Mouse (Mus musculus): ENCODE data around the gene Arhgap24. TPM values are rescaled to one million over a fixed set of nuclear protein-coding genes. Genes with fewer than 3 reads are reported as not detected.

The Arhgap24 gene
- polyA plus RNA-seq, 1 experiment from 2014 or later, result 8.3 TPM

DNA sequence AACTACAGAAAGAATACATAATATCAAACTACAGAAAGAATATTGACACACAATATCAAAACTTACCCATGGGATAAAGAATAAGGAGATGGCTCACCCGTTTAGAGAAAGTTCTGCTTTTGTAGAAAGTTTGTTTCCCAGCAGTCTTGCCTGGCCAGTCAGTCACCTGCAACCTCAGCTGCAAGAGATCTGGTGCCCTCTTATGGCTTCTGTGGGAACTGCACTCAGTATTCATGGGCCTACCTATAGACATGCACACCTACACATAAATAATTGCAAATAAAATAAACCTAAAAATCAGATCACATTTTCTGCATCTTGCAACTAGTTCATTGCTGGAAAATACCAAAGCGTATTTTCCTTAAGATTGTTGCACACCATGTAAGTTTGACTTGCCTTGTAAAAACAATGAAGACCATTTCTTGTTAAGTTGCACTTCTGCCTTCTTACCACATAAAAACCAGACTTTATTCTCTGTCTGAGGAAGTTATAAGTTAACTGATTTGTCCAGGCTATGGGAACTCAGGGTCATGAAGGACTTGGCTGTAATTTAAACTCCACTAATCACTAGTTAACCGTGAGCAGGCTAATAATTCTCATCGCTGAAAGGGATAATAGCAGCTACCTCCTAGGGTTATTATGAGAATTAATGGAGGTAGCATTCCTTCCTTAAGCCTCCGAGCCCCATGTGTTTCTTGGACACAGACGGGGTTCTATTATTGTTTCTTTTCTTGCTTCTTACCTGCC, 285.3 kb downstream of the Arhgap24 start:
- Histone ChIP-seq H3K9ac (no peak overlapping the region), H3K27ac (replicated peaks) (no peak overlapping the region), H3K4me1 (replicated peaks) (peaks cover 19% of the 10 kb centered on the region), H3K4me2 (no peak overlapping the region), H3K4me3 (no peak overlapping the region), H3K9me3 (no peaks in the 10 kb centered on the region), H3K27me3 (no peaks in the 10 kb centered on the region), H3K36me3 (no peaks in the 10 kb centered on the region)
- ATAC-seq (ENCODE audit: low read depth), result no peak
- 53% methylated on average over 6 of the region's 6 CpGs for WGBS

DNA sequence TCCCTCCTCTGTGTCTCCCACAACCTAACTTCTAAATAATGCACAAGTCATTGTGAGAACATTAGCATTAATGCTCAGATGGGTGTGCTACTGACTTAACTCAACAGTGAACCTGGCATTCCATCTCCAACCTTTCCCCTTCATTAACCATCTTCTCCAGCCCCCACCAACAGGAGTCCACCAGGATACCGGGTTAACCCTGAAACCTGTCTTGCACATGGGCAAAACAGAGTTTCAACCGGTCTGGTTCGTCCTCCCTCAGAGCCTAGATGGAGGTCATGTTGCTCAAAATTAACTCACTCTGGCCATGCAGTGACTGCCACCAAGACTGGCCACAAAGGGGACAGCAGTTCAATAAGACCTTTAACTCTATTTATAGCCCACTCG, 285.9 kb downstream of the Arhgap24 start:
- ATAC-seq (ENCODE audit: low read depth), result no peak
- WGBS, result 56% methylated on average over 4 of the region's 4 CpGs
- H3K36me3 ChIP-seq, result no peaks in the 10 kb centered on the region

DNA sequence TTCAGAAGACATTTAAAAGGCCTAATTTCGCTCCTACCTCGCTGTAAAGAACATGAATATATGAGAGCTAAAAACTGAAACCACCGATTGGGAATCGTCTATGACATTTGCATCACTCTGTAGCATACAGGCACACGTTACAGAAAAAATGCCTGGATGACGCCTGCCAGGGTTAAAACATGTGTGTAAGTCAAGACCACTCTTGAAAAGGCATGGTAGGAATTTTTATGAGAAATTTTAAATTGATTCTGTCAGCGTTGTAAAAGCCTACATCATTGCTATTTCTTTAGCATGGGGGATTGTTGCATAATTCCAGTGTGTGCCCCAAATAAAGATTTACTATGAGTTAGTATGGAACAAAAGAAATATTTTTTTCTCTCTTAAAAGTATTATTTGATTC, 286.6 kb downstream of the Arhgap24 start:
- no peak for ATAC-seq (ENCODE audit: low read depth)
- no peak overlapping the region for H3K4me2 ChIP-seq
- H3K9me3 ChIP-seq, result no peaks in the 10 kb centered on the region
- H3K9ac ChIP-seq, result no peak overlapping the region
- H3K4me1 ChIP-seq (replicated peaks), result peaks cover 19% of the 10 kb centered on the region
- WGBS, result 75% methylated on average over 7 of the region's 7 CpGs
- no peaks in the 10 kb centered on the region for H3K27me3 ChIP-seq
- no peak overlapping the region for H3K27ac ChIP-seq (replicated peaks)
- H3K36me3 ChIP-seq, result no peaks in the 10 kb centered on the region
- H3K4me3 ChIP-seq, result no peak overlapping the region

More for the DNA sequence above, 285.9 kb downstream of the Arhgap24 start:
- no peak overlapping the region for H3K9ac ChIP-seq
- no peak overlapping the region for H3K4me2 ChIP-seq
- no peak overlapping the region for H3K27ac ChIP-seq (replicated peaks)
- peaks cover 19% of the 10 kb centered on the region for H3K4me1 ChIP-seq (replicated peaks)
- H3K9me3 ChIP-seq, result no peaks in the 10 kb centered on the region
- H3K27me3 ChIP-seq, result no peaks in the 10 kb centered on the region
- H3K4me3 ChIP-seq, result no peak overlapping the region

DNA sequence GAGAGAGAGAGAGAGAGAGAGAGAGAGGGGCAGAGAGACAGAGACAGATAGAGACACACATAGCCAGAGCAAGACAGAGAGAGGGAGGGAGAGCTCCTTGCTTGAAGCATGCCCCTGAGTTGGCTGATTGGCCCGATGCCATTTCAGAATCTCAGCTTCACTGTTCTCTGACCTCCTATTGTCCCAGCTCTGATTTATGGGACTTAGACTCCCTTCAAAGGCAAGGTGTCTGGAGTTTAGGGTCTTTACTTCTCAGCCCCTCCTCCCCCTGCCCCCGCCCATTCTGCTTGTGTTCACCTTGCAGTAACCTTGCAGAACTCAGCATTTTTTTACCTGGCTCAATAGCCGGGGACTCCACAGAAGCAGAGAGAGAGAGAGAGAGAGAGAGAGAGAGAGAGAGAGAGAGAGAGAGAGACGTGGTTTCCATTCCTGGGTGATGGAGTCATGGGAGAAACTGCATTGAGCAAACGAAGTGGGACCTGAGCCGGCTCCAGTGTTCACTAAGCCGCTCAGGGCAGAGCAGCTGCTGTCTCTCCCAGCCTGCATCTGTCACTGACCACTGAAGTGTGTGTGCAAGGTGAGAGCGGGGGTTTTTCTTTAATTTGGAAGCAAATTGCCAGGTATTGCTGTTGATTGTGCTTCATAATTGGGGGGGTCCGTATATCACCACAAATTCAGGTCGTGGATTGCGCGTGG, 287.3 kb downstream of the Arhgap24 start:
- Histone ChIP-seq H3K9me3 (no peaks in the 10 kb centered on the region), H3K4me2 (peak overlapping the region; percentile 36), H3K4me3 (no peak overlapping the region), H3K36me3 (no peaks in the 10 kb centered on the region), H3K4me1 (replicated peaks) (peaks cover 19% of the 10 kb centered on the region), H3K27ac (replicated peaks) (peak overlapping the region; percentile 56), H3K27me3 (no peaks in the 10 kb centered on the region), H3K9ac (peak overlapping the region; percentile 41; the same call in 1 of the 2 replicates)
- peak; percentile 80 for ATAC-seq (ENCODE audit: low read depth)
- WGBS, result 22% methylated on average over 12 of the region's 12 CpGs

DNA sequence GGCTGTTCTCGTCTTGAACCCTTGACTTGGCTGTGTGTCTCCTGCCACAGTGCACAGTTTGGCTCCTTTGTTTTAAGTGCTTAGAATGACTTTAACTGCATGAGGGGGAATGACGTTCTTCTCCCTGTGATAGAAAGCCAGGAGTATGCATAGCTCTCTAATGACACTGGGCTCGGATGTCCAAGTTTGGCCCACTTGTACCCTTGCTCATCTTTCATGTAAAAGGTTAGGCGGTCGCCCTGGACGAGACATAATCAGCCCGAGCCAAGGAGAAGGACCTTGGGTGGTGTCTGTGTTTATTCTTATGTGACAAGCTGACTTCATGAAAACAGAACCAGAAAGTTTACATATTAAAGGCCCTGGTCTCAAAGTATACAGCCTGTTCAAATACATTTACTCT, 289.4 kb downstream of the Arhgap24 start:
- H3K4me1 ChIP-seq (replicated peaks), result peaks cover 19% of the 10 kb centered on the region
- no peaks in the 10 kb centered on the region for H3K9me3 ChIP-seq
- WGBS, result 61% methylated on average over 7 of the region's 7 CpGs
- H3K27me3 ChIP-seq, result no peaks in the 10 kb centered on the region
- H3K27ac ChIP-seq (replicated peaks), result no peak overlapping the region
- H3K4me3 ChIP-seq, result no peak overlapping the region
- no peaks in the 10 kb centered on the region for H3K36me3 ChIP-seq
- no peak overlapping the region for H3K9ac ChIP-seq
- no peak overlapping the region for H3K4me2 ChIP-seq
- no peak for ATAC-seq (ENCODE audit: low read depth)

DNA sequence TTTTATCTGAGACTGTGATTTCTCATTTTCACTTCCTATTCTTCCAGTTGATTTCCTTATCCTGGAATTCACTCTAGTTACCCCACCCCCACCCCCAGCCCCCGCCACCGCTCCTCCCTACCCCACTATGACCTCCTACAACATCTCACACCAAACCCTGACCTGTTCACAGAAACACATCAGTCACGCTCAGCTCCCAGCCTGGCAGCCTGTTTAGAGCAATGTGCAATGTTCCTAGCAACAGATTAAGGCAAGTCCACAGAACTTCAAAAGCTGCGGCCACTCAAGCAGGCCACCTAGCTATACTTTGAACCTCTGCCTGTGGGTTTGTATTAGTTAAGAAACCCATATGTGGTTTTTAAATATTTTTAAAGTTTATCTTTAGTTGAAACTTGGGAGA, 293.3 kb downstream of the Arhgap24 start:
- 28% methylated on average over 4 of the region's 4 CpGs for WGBS

DNA sequence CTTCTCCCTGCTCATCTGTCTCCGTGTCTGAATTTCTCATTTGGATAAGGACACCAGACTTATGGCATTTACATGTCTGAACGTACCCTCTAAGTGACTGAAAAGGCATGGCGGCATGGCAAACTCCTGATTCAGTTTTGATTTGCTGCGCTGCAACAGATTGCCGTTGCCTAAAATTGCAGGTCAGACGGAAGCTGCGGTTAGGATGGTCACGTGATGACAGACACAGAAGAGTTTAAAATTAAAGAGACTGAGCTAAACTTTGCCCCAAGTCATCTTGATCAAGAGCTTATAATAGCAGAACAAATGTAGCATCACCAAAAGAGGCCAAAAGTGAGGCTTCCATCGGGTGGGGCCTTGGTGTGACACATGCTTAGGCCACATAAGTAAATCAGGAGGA, 296.1 kb downstream of the Arhgap24 start:
- no peak overlapping the region for H3K4me2 ChIP-seq
- ATAC-seq (ENCODE audit: low read depth), result no peak
- no peaks in the 10 kb centered on the region for H3K9me3 ChIP-seq
- H3K4me3 ChIP-seq, result no peak overlapping the region
- H3K9ac ChIP-seq, result no peak overlapping the region
- WGBS, result 94% methylated on average over 9 of the region's 9 CpGs
- no peaks in the 10 kb centered on the region for H3K27me3 ChIP-seq
- no peak overlapping the region for H3K27ac ChIP-seq (replicated peaks)
- peaks cover 11% of the 10 kb centered on the region for H3K4me1 ChIP-seq (replicated peaks)
- no peaks in the 10 kb centered on the region for H3K36me3 ChIP-seq

More for the DNA sequence above, 293.3 kb downstream of the Arhgap24 start:
- no peak for ATAC-seq (ENCODE audit: low read depth)
- H3K9ac ChIP-seq, result no peak overlapping the region
- H3K4me1 ChIP-seq (replicated peaks), result peaks cover 11% of the 10 kb centered on the region
- H3K27ac ChIP-seq (replicated peaks), result no peak overlapping the region
- no peaks in the 10 kb centered on the region for H3K36me3 ChIP-seq
- no peaks in the 10 kb centered on the region for H3K9me3 ChIP-seq
- no peak overlapping the region for H3K4me3 ChIP-seq
- no peaks in the 10 kb centered on the region for H3K27me3 ChIP-seq
- H3K4me2 ChIP-seq, result no peak overlapping the region

DNA sequence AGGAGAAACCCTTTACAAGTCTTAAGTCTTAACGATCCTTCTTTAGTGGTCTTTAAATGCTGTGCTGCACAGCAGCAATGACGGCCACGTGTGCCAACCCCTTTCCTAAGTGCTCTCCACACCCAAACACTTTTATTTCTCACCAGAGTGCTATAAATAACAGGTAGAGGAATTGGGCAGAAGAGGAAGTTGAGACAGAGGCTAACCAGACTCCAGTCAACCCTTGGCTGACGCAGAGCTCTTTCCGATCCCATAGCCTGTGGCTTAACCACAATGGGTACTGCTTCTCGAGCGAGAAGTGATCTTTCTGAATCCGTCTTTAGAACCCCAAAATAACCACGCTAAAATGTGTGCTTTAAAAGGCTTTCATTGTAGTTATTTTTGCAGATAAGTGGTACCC, 296.7 kb downstream of the Arhgap24 start:
- Histone ChIP-seq H3K27me3 (no peaks in the 10 kb centered on the region), H3K4me3 (no peak overlapping the region), H3K36me3 (no peaks in the 10 kb centered on the region), H3K9ac (no peak overlapping the region), H3K9me3 (no peaks in the 10 kb centered on the region), H3K4me2 (no peak overlapping the region), H3K4me1 (replicated peaks) (peaks cover 11% of the 10 kb centered on the region), H3K27ac (replicated peaks) (peak overlapping the region; percentile 59; the same call in 1 of the 2 replicates)
- WGBS, result 65% methylated on average over 9 of the region's 9 CpGs
- ATAC-seq (ENCODE audit: low read depth), result no peak

DNA sequence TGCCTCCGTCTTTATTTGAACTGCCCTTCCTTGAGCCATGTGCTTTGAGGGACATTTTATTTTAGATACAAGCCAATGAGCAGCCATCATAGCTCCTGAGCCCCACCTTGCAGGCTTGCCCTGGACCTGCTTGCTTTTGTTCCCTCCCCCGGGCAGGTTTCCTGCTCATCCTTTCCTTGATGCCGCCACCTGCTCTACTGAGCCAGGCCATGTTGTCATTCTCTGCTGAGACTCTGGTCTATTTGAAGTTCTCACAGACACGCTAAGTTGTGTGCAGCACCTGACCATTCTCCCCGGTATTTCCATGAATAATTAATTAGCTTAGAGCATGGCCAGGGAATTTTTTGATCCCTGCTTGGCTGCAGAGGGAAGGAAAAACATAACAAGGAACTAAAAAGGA, 297.1 kb downstream of the Arhgap24 start:
- H3K27me3 ChIP-seq, result no peaks in the 10 kb centered on the region
- H3K4me1 ChIP-seq (replicated peaks), result peaks cover 11% of the 10 kb centered on the region
- 48% methylated on average over 5 of the region's 5 CpGs for WGBS
- no peak overlapping the region for H3K9ac ChIP-seq
- no peaks in the 10 kb centered on the region for H3K36me3 ChIP-seq
- H3K4me2 ChIP-seq, result no peak overlapping the region
- peak overlapping the region; percentile 59; the same call in 1 of the 2 replicates for H3K27ac ChIP-seq (replicated peaks)
- H3K9me3 ChIP-seq, result no peaks in the 10 kb centered on the region
- ATAC-seq (ENCODE audit: low read depth), result no peak; the same call in 1 of the 2 replicates
- no peak overlapping the region for H3K4me3 ChIP-seq

DNA sequence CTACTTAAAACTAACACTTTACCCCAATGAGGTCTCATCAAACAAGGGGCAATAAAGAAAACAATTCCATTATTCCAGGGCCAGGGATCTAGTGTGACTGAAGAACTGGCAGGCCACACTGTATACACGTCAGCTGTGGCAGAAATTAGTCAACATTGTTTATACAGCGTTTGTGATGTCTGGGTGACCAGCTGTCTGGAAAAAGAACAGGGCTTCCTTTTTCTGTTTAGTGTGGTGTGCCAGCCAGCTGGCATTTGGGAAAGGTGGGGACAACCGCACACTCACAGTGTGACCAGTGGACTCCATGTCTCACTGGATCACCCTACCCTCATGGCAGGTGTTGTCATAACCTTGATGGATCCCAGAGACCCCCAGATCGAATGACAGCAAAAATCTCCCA, 302.4 kb downstream of the Arhgap24 start:
- no peaks in the 10 kb centered on the region for H3K4me1 ChIP-seq (replicated peaks)
- H3K36me3 ChIP-seq, result no peaks in the 10 kb centered on the region
- WGBS, result 58% methylated on average over 4 of the region's 4 CpGs

DNA sequence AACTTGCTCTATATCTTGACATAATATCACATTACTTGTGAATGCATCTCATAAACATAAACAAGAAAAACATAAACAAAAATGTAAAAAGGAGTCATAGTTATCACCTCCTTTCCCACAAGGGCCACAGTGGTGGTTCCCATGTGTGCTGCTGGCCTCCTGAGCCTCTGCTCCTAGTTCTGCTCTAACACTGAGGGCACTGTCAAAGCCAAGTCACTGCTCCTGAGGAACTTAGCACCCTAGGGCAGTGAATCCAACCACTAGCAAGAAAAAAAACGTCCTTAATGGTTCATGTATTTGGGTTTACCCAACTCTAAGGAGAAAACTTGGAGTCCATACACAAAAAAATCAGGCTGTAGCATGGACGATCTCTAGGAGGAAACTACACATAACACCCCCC, 304.9 kb downstream of the Arhgap24 start:
- Histone ChIP-seq H3K9ac (no peak overlapping the region), H3K36me3 (no peaks in the 10 kb centered on the region), H3K4me3 (no peak overlapping the region), H3K4me1 (replicated peaks) (peaks cover 20% of the 10 kb centered on the region), H3K27me3 (no peaks in the 10 kb centered on the region), H3K4me2 (no peak overlapping the region), H3K27ac (replicated peaks) (no peak overlapping the region), H3K9me3 (no peaks in the 10 kb centered on the region)
- ATAC-seq (ENCODE audit: low read depth), result no peak
- 73% methylated on average over 2 of the region's 2 CpGs for WGBS

More for the DNA sequence above, 302.4 kb downstream of the Arhgap24 start:
- H3K9me3 ChIP-seq, result no peaks in the 10 kb centered on the region
- no peak overlapping the region for H3K4me2 ChIP-seq
- H3K4me3 ChIP-seq, result no peak overlapping the region
- no peak overlapping the region for H3K9ac ChIP-seq
- no peak for ATAC-seq (ENCODE audit: low read depth)
- no peak overlapping the region for H3K27ac ChIP-seq (replicated peaks)
- H3K27me3 ChIP-seq, result no peaks in the 10 kb centered on the region

DNA sequence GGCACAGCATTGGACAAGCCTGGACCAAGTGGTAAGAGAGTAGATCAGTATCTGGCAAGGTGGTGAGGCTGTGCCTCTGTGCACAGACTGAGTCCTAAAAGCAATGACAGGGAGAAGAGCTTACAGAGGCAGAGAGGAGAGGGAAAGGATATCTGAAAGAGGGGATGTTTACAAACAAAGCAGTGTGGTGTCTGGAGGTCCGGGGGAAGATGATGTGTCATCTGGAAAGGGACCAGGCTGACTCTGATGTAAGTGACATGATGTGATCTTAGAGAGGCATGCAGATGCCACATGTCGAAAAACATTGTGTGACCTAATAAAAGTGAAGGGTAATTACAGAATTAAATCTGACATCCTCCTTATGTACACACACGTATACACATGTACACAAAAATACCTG, 307.2 kb downstream of the Arhgap24 start:
- 79% methylated on average over 3 of the region's 3 CpGs for WGBS
- no peaks in the 10 kb centered on the region for H3K36me3 ChIP-seq
- ATAC-seq (ENCODE audit: low read depth), result no peak

More for the DNA sequence above, 307.2 kb downstream of the Arhgap24 start:
- Histone ChIP-seq H3K4me1 (replicated peaks) (peaks cover 27% of the 10 kb centered on the region), H3K4me3 (no peak overlapping the region), H3K27me3 (no peaks in the 10 kb centered on the region), H3K9me3 (no peaks in the 10 kb centered on the region), H3K9ac (no peak overlapping the region), H3K4me2 (no peak overlapping the region), H3K27ac (replicated peaks) (0 out of 2 replicates have a peak overlapping the region, but pooled peaks have one; percentile 18)

All from neural tube, embryonic 13.5 days (tissue).